Mouse (Mus musculus) brain, embryonic 14.5 days (tissue): ENCODE measurements around the gene Ppat.

Experiments
- CTCF ChIP-seq: fragments of 200-500 bp; IDR thresholded peaks from 2 replicates; pipeline ENCODE4 v1.5.1; 2012; ENCODE audit warnings: inconsistent platforms, mild to moderate bottlenecking, moderate library complexity, borderline replicate concordance; ENCODE audit not compliant: insufficient read depth, insufficient read length; ENCODE audit errors: extremely low read depth
- POLR2A ChIP-seq: fragments of 200-500 bp; IDR thresholded peaks from 2 replicates; pipeline ENCODE4 v1.6.1; 2012; ENCODE audit warnings: mild to moderate bottlenecking, inconsistent platforms, borderline replicate concordance; ENCODE audit not compliant: poor library complexity, insufficient read depth, insufficient read length, severe bottlenecking; ENCODE audit errors: extremely low read depth

DNA sequence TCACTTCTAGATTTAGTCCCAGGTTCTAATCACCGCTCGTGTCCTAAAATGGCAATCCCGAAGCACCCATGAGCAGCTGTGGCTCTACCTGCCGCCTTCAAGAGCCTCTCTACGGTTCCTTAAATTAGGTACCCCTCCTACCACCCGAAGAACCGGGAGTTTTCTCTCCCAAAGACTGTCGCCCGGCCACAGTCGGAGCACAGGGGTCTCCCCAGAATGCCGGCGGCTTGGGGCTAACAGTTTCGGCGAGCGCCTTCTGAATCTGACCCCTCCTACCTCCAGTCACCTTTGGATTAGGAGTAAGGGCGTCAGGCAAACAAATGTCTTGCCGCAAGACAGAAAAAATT, 22.8 kb upstream of the Ppat start:
- TF ChIP-seq CTCF (no peak), POLR2A (no peak)
